Mouse (Mus musculus) heart, embryonic 10.5 days (tissue): ENCODE measurements around the gene Syt3. TPM values are rescaled to one million over a fixed set of nuclear protein-coding genes. Genes with fewer than 3 reads are reported as not detected.
A peak's percentile ranks its signal among the peaks of the same experiment; 100 is the strongest.

Experiments used
- DNase-seq: peaks from one replicate; pipeline ENCODE4 v3.0.0-alpha.2; 2017; ENCODE audit warnings: low spot score
- H3K27ac ChIP-seq: fragments of 300-500 bp; sonication (generic); 2 replicates; pipeline ENCODE4 v1.5.1; 2016; ENCODE audit warnings: mild to moderate bottlenecking
- H3K27me3 ChIP-seq: fragments of 300-500 bp; sonication (generic); 2 replicates; pipeline ENCODE4 v1.6.1; 2016; ENCODE audit warnings: mild to moderate bottlenecking; ENCODE audit not compliant: poor library complexity, insufficient read depth, severe bottlenecking
- H3K36me3 ChIP-seq: fragments of 300-500 bp; sonication (generic); 2 replicates; pipeline ENCODE4 v1.6.1; 2016; ENCODE audit warnings: mild to moderate bottlenecking, moderate library complexity
- H3K4me1 ChIP-seq: fragments of 300-500 bp; sonication (generic); 2 replicates; pipeline ENCODE4 v1.6.1; 2016; ENCODE audit warnings: mild to moderate bottlenecking
- H3K4me3 ChIP-seq: fragments of 300-500 bp; sonication (generic); 2 replicates; pipeline ENCODE4 v1.5.1; 2016; ENCODE audit warnings: mild to moderate bottlenecking, moderate library complexity
- H3K9me3 ChIP-seq: fragments of 300-500 bp; sonication (generic); 2 replicates; pipeline ENCODE4 v1.6.1; 2016; ENCODE audit warnings: mild to moderate bottlenecking, moderate library complexity
- WGBS: fragments of 180-500 bp; shearing (Covaris S2); methylation state at CpG from one replicate; pipeline ENCODE4 v1.1.7; 2016; 5-methylcytosine and 5-hydroxymethylcytosine counted together
- polyA plus RNA-seq: library from polyadenylated mRNA; unstranded; fragments of >200 nt; fragmentation: Nextera tagmentation; extraction: Ambion mirVana; gene quantifications from 2 replicates; pipeline ENCODE4 v1.2.1, GENCODE M21; 2016

Syt3 gene
- polyA plus RNA-seq, 1 experiment from 2014 or later, result 0.78 TPM

GRCm38 (mm10) chr7:44445528-44445923 lies 61.6 kb downstream of the Syt3 start:
- DNase-seq, result no peak
- 19% methylated on average over 7 of the region's 7 CpGs for WGBS
- Histone ChIP-seq H3K4me1 (peaks cover 55% of the 10 kb centered on the region), H3K4me3 (0 out of 2 replicates have a peak overlapping the region, but pooled peaks have one; percentile 29), H3K27me3 (peaks cover 68% of the 10 kb centered on the region), H3K9me3 (no peaks in the 10 kb centered on the region), H3K36me3 (0 out of 2 replicates have a peak, but pooled peaks cover 2% of the 10 kb centered on the region), H3K27ac (0 out of 2 replicates have a peak overlapping the region, but pooled peaks have one; percentile 2)

DNA sequence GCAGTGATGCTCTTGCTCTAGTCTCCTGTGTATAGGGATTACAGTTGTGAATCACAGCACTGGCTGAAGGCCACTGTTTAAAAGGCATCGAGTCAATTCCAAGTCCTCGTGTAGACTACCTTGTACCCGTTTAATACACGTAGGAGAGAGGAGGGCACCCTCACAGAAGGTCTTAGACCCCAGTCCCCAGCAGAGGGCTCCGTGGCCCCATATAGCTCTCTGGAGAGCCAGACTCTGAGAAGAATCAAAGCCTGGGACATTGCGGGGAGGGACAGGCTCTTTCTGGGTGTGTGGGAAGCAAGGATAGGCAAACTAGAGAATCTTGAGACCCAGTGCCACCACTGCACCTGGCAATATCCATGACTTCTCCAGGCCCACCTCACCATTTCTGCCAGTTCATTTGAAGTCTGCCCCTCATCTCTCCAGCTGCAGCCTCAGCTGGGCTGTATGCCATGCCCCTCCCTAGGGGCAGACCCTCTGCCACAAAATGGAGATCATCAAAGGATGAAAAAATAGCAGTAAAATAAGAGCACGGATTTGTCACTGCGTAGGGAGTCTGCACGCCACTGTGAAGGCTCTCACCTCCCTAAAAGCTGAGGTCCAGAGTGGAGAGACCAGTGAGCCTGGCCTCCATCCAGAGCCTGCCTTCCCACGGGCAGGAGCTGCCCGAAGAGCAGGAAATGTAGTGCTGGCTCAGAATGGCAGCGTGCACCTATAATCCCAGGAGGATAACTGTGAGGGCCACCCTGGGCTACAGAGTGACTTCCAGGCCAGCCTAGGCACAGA lies 62.4 kb downstream of the Syt3 start:
- Histone ChIP-seq H3K27me3 (peaks cover 60% of the 10 kb centered on the region), H3K4me3 (no peak overlapping the region), H3K9me3 (no peaks in the 10 kb centered on the region), H3K36me3 (0 out of 2 replicates have a peak, but pooled peaks cover 2% of the 10 kb centered on the region), H3K27ac (no peak overlapping the region; the same call in 1 of the 2 replicates), H3K4me1 (peaks cover 55% of the 10 kb centered on the region)
- no peak for DNase-seq
- WGBS, result 50% methylated on average over 12 of the region's 12 CpGs

Other genes starting within 250 kb of the Syt3 start
- not detected in 2 replicates for gene Klk1b16, start 247.3 kb upstream of the Syt3 start, polyA plus RNA-seq
- not detected in 2 replicates for gene Klk1b24, start 195.9 kb upstream of the Syt3 start, polyA plus RNA-seq
- gene Klk1b3, start 185.9 kb upstream of the Syt3 start, polyA plus RNA-seq, result not detected in 2 replicates
- gene Klk1b4, start 176.7 kb upstream of the Syt3 start, polyA plus RNA-seq, result not detected in 2 replicates
- not detected in 2 replicates for gene Klk1b5, start 168.2 kb upstream of the Syt3 start, polyA plus RNA-seq
- 0.30 TPM in 1 of 2 replicates, not detected in the other for gene Klk1, start 158.7 kb upstream of the Syt3 start, polyA plus RNA-seq
- gene Gm36864, start 147.9 kb upstream of the Syt3 start, polyA plus RNA-seq, result not detected in 2 replicates
- 0.87 and 0.88 TPM in 2 replicates for gene 1700028J19Rik, start 137.4 kb upstream of the Syt3 start, polyA plus RNA-seq
- 121 and 136 TPM in 2 replicates for gene 2410002F23Rik, start 137.4 kb upstream of the Syt3 start, polyA plus RNA-seq
- gene Acp4, start 126.7 kb upstream of the Syt3 start, polyA plus RNA-seq, result not detected in 2 replicates
- not detected in 2 replicates for gene Gm15517, start 122.7 kb upstream of the Syt3 start, polyA plus RNA-seq
- gene Clec11a, start 77.2 kb upstream of the Syt3 start, polyA plus RNA-seq, result 0.60 and 1.2 TPM in 2 replicates
- 0.47 and 0.84 TPM in 2 replicates for gene Shank1, start 73.8 kb upstream of the Syt3 start, polyA plus RNA-seq
- 0.49 and 0.83 TPM in 2 replicates for gene 1700008O03Rik, start 1.7 kb downstream of the Syt3 start, polyA plus RNA-seq
- 1.2 and 1.7 TPM in 2 replicates for gene Lrrc4b, start 44.9 kb downstream of the Syt3 start, polyA plus RNA-seq
- gene Aspdh, start 81.3 kb downstream of the Syt3 start, polyA plus RNA-seq, result 0.83 and 1.8 TPM in 2 replicates
- 158 and 196 TPM in 2 replicates for gene Josd2, start 83.9 kb downstream of the Syt3 start, polyA plus RNA-seq
- 92.2 and 95.7 TPM in 2 replicates for gene Emc10, start 112.4 kb downstream of the Syt3 start, polyA plus RNA-seq
- 9.3 and 11.1 TPM in 2 replicates for gene Fam71e1, start 112.5 kb downstream of the Syt3 start, polyA plus RNA-seq
- gene Mybpc2, start 140.6 kb downstream of the Syt3 start, polyA plus RNA-seq, result 0.21 TPM in 2 replicates
- gene Spib, start 148.0 kb downstream of the Syt3 start, polyA plus RNA-seq, result 0.12 and 0.15 TPM in 2 replicates
- 96.8 and 101 TPM in 2 replicates for gene Pold1, start 164.7 kb downstream of the Syt3 start, polyA plus RNA-seq
- 59.9 and 65.3 TPM in 2 replicates for gene Nr1h2, start 169.8 kb downstream of the Syt3 start, polyA plus RNA-seq
- gene Napsa, start 188.3 kb downstream of the Syt3 start, polyA plus RNA-seq, result 0.64 TPM in 1 of 2 replicates, not detected in the other
- gene Kcnc3, start 206.6 kb downstream of the Syt3 start, polyA plus RNA-seq, result 0.02 and 0.24 TPM in 2 replicates